Mouse (Mus musculus): ENCODE measurements at regions not wholly inside any gene's neighbourhood (a gene's known extent, or its start where the extent isn't known, plus 50 kb on each side); places are given as distances from the start of the nearest gene placed in this dataset.

GRCm38 (mm10) chr3:97509134-97509661 is 87.4 kb upstream of the Olfr1402 start:
- CTCF ChIA-PET = interaction anchor here (0.6 kb wide), 1 partner anchor 1400 kb away, joined by 7 read pairs; no protein-coding TSS in a partner anchor

DNA sequence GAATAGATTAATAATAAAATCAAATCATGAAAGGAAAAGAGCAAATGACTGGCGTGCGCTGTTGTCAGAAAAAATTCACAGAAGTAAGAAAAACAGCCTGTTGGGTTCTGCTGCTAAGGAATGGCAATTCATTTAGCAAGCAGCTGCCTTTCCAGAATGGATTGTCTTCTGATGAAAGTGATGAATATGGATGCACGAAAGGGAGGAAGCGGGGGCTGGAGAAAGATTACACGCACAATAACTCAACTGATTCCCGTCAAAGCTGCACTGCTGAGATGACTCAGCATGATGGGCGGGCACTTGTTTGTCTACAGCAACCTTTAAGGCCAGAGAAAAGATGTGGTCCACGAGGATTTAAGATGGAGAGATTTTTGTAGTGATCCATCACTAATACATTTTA is 85.4 kb upstream of the Olfr1402 start:
- CTCF ChIA-PET = no interaction called here

- CTCF ChIA-PET = no interaction called here
These were observed 70.1 kb upstream of the Olfr1402 start for GRCm38 (mm10) chr3:97491904-97492303.

GRCm38 (mm10) chr3:97491208-97491607 is 69.4 kb upstream of the Olfr1402 start:
- CTCF ChIA-PET = no interaction called here

- CTCF ChIA-PET = no interaction called here
These were observed 67.5 kb upstream of the Olfr1402 start for GRCm38 (mm10) chr3:97489336-97489735.
